Mouse (Mus musculus) hindbrain, embryonic 14.5 days (tissue): ENCODE results near the gene Gm364. TPM values are rescaled to one million over a fixed set of nuclear protein-coding genes. Genes with fewer than 3 reads are reported as not detected.

Experiments used
- ATAC-seq: fragments of 200-750 bp; cut with Nextera tagmentation; 2 replicates; pipeline ENCODE4 v1.8.0; 2017; ENCODE audit warnings: moderate number of reproducible peaks, mild to moderate bottlenecking, moderate TSS enrichment, moderate library complexity; ENCODE audit not compliant: low FRiP score
- DNase-seq: peaks from one replicate; pipeline ENCODE4 v3.0.0-alpha.2; 2015; ENCODE audit warnings: low spot score
- H3K27ac ChIP-seq: fragments of 300-500 bp; sonication (generic); 2 replicates; pipeline ENCODE4 v1.5.1; 2014; ENCODE audit warnings: mild to moderate bottlenecking, moderate library complexity
- H3K27me3 ChIP-seq: fragments of 300-500 bp; sonication (generic); 2 replicates; pipeline ENCODE4 v1.6.1; 2014; ENCODE audit warnings: mild to moderate bottlenecking, low read length, mixed read lengths; ENCODE audit not compliant: control insufficient read depth, insufficient read depth
- H3K36me3 ChIP-seq: fragments of 300-500 bp; sonication (generic); replicated peaks from 2 replicates; pipeline ENCODE4 v1.6.1; 2014; ENCODE audit not compliant: control insufficient read depth, insufficient read depth
- H3K4me1 ChIP-seq: fragments of 300-500 bp; sonication (generic); replicated peaks from 2 replicates; pipeline ENCODE4 v1.6.1; 2014; ENCODE audit warnings: antibody characterized with exemption, low read length, mixed read lengths; ENCODE audit not compliant: control insufficient read depth, insufficient read depth
- H3K4me2 ChIP-seq: fragments of 300-500 bp; sonication (generic); replicated peaks from 2 replicates; pipeline ENCODE4 v1.6.1; 2014; ENCODE audit warnings: mild to moderate bottlenecking, moderate library complexity
- H3K4me3 ChIP-seq: fragments of 300-500 bp; sonication (generic); replicated peaks from 2 replicates; pipeline ENCODE4 v1.5.1; 2014; ENCODE audit warnings: mild to moderate bottlenecking, low read length
- H3K9ac ChIP-seq: fragments of 300-500 bp; sonication (generic); 2 replicates; pipeline ENCODE4 v1.6.1; 2014
- H3K9me3 ChIP-seq: fragments of 300-500 bp; sonication (generic); 2 replicates; pipeline ENCODE4 v1.6.1; 2016; ENCODE audit warnings: low read length; ENCODE audit not compliant: control insufficient read depth
- WGBS: fragments of 180-500 bp; shearing (Covaris S2); extraction: QIAGEN DNeasy Blood & Tissue Kit; methylation state at CpG from one replicate; pipeline ENCODE4 v1.1.7; 2014; 5-methylcytosine and 5-hydroxymethylcytosine counted together
- polyA plus RNA-seq: library from polyadenylated mRNA; unstranded; fragments of >200 nt; fragmentation: Nextera tagmentation; extraction: Ambion mirVana; gene quantifications from 2 replicates; pipeline ENCODE4 v1.2.1, GENCODE M21; 2014

The Gm364 gene
- polyA plus RNA-seq, result not detected in 2 replicates

GRCm38 (mm10) chrX:57408769-57409168, at the start of gene Gm364:
Gene Gm364 (plus strand): TSS chrX:57409154.
- DNase-seq (no peak), ATAC-seq (no peak)
- H3K4me2 ChIP-seq, result no peak within 1 kb of the TSS
- no peaks in the 10 kb centered on the region for H3K9me3 ChIP-seq
- H3K27me3 ChIP-seq, result no peaks in the 10 kb centered on the region
- H3K27ac ChIP-seq, result no peak within 1 kb of the TSS
- H3K36me3 ChIP-seq, result no peaks in the 10 kb centered on the region
- WGBS, result 87% methylated on average over 12 of the region's 12 CpGs
- no peak within 1 kb of the TSS for H3K4me3 ChIP-seq
- no peak within 1 kb of the TSS for H3K9ac ChIP-seq
- no peaks in the 10 kb centered on the region for H3K4me1 ChIP-seq

GRCm38 (mm10) chrX:57359316-57359715, 49.6 kb upstream of the Gm364 start:
- H3K4me2 ChIP-seq, result no peak overlapping the region
- no peaks in the 10 kb centered on the region for H3K36me3 ChIP-seq
- no peak overlapping the region for H3K27ac ChIP-seq
- H3K9ac ChIP-seq, result no peak overlapping the region
- no peaks in the 10 kb centered on the region for H3K4me1 ChIP-seq
- ATAC-seq (no peak), DNase-seq (no peak)
- no peak overlapping the region for H3K4me3 ChIP-seq
- H3K27me3 ChIP-seq, result no peaks in the 10 kb centered on the region
- WGBS, result 59% methylated on average over 1 of the region's 1 CpGs
- H3K9me3 ChIP-seq, result no peaks in the 10 kb centered on the region

- Histone ChIP-seq H3K9me3 (no peaks in the 10 kb centered on the region), H3K4me1 (no peaks in the 10 kb centered on the region), H3K4me3 (no peak overlapping the region), H3K4me2 (no peak overlapping the region), H3K9ac (no peak overlapping the region), H3K27me3 (no peaks in the 10 kb centered on the region), H3K36me3 (no peaks in the 10 kb centered on the region), H3K27ac (no peak overlapping the region)
- no peak for ATAC-seq
- 58% methylated on average over 2 of the region's 2 CpGs for WGBS
- DNase-seq, result no peak
Measured at GRCm38 (mm10) chrX:57364891-57365569, 43.9 kb upstream of the Gm364 start.

GRCm38 (mm10) chrX:57372965-57373364, 36.0 kb upstream of the Gm364 start:
- Histone ChIP-seq H3K4me2 (no peak overlapping the region), H3K27ac (no peak overlapping the region), H3K27me3 (no peaks in the 10 kb centered on the region), H3K36me3 (peaks cover 17% of the 10 kb centered on the region; the same call in 1 of the 2 replicates), H3K4me1 (no peaks in the 10 kb centered on the region), H3K4me3 (no peak overlapping the region), H3K9me3 (no peaks in the 10 kb centered on the region), H3K9ac (no peak overlapping the region)
- no peak for DNase-seq
- ATAC-seq, result no peak
- 76% methylated on average over 4 of the region's 4 CpGs for WGBS

- ATAC-seq, result no peak
- Histone ChIP-seq H3K9ac (no peak overlapping the region), H3K4me1 (no peaks in the 10 kb centered on the region)
Measured at GRCm38 (mm10) chrX:57373543-57373942, 35.4 kb upstream of the Gm364 start.

DNA sequence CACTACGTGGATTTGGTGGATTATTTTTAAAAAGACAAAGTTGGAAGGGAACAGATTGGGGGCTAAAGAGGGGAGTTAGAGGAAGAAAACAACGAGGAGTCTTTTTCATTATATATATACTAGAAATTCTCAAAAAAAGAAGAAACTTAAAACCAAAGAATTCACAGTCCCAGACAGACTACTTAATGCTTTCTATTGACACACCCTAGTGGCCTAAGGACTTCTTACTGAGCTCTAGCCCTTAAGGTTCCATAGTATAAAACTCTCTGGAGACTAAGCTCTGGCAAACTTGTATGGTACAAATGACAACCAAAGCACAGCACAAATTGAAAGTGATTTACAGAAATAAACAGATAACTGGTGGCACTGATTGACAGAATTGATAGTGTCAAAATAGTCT, 34.9 kb upstream of the Gm364 start:
- Histone ChIP-seq H3K27me3 (no peaks in the 10 kb centered on the region), H3K4me1 (no peaks in the 10 kb centered on the region), H3K9me3 (no peaks in the 10 kb centered on the region), H3K27ac (no peak overlapping the region), H3K4me2 (no peak overlapping the region), H3K36me3 (peaks cover 26% of the 10 kb centered on the region; the same call in 1 of the 2 replicates), H3K4me3 (no peak overlapping the region), H3K9ac (no peak overlapping the region)
- DNase-seq, result no peak
- 78% methylated on average over 2 of the region's 2 CpGs for WGBS
- no peak for ATAC-seq

More at GRCm38 (mm10) chrX:57373543-57373942, 35.4 kb upstream of the Gm364 start:
- WGBS, result 94% methylated on average over 2 of the region's 2 CpGs
- DNase-seq, result no peak
- H3K36me3 ChIP-seq, result peaks cover 21% of the 10 kb centered on the region; the same call in 1 of the 2 replicates
- no peaks in the 10 kb centered on the region for H3K9me3 ChIP-seq
- no peak overlapping the region for H3K4me3 ChIP-seq
- H3K27ac ChIP-seq, result no peak overlapping the region
- no peak overlapping the region for H3K4me2 ChIP-seq
- no peaks in the 10 kb centered on the region for H3K27me3 ChIP-seq

DNA sequence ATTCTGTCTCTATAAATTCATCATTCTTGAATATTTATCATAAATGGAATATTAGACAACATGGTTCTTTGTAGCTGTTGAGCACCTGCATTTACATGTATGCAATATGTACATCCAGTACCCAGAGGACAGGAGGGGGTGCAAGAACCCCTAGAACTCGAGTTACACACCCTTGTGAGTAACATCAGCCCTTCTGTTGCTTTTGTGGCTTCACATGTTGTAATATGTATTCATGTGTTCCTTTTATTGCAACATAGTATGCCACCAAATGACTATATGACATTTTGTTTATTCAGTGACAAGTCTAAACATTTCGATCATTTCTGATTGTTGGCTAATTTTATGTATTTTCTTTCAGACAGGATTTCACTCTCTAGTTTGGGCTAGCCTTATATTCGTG, 31.9 kb upstream of the Gm364 start:
- no peak overlapping the region for H3K4me3 ChIP-seq
- H3K27ac ChIP-seq, result no peak overlapping the region
- H3K4me1 ChIP-seq, result no peaks in the 10 kb centered on the region
- 82% methylated on average over 3 of the region's 3 CpGs for WGBS
- peaks cover 56% of the 10 kb centered on the region for H3K36me3 ChIP-seq
- H3K9ac ChIP-seq, result no peak overlapping the region
- ATAC-seq (no peak), DNase-seq (no peak)
- H3K4me2 ChIP-seq, result no peak overlapping the region
- no peaks in the 10 kb centered on the region for H3K27me3 ChIP-seq
- H3K9me3 ChIP-seq, result no peaks in the 10 kb centered on the region

GRCm38 (mm10) chrX:57378579-57378978, 30.4 kb upstream of the Gm364 start:
- Histone ChIP-seq H3K27me3 (no peaks in the 10 kb centered on the region), H3K27ac (no peak overlapping the region), H3K4me3 (no peak overlapping the region), H3K36me3 (peaks cover 66% of the 10 kb centered on the region), H3K4me1 (no peaks in the 10 kb centered on the region), H3K4me2 (no peak overlapping the region), H3K9me3 (no peaks in the 10 kb centered on the region), H3K9ac (no peak overlapping the region)
- WGBS, result 63% methylated on average over 3 of the region's 3 CpGs
- no peak for DNase-seq
- no peak for ATAC-seq

DNA sequence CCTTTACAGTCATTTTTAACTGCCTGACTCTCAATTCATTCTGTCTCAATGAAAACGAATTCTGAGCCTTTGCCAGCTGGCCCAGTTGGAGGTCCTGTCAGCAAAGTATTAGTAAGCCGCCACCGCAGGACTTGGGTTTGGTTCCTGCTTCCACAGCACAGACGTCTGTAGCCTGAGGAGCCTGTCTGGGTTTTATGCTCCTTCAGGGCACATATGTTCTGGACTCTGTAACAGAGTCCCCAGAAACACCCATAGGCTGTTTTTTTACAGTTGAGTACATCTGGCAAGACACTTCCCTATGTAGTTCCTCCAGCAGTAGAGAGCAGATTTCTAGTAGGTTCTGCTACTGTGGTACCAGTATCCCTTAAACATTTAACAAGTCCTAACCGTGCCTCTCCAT, 28.0 kb upstream of the Gm364 start:
- Histone ChIP-seq H3K4me1 (no peaks in the 10 kb centered on the region), H3K9me3 (no peaks in the 10 kb centered on the region), H3K27me3 (no peaks in the 10 kb centered on the region), H3K27ac (no peak overlapping the region), H3K9ac (no peak overlapping the region), H3K36me3 (peaks cover 89% of the 10 kb centered on the region), H3K4me3 (no peak overlapping the region), H3K4me2 (no peak overlapping the region)
- DNase-seq (no peak), ATAC-seq (no peak; the same call in 1 of the 2 replicates)
- 57% methylated on average over 5 of the region's 5 CpGs for WGBS
